Mouse (Mus musculus) CD4-positive, CD25-positive, alpha-beta regulatory T cell, adult 9 weeks (primary cell): Measurements from ENCODE around the gene 0610040J01Rik. TPM values are rescaled to one million over a fixed set of nuclear protein-coding genes. Genes with fewer than 3 reads are reported as not detected.

ENCODE experiments used
- polyA plus RNA-seq: library from polyadenylated mRNA; unstranded; fragments of 100-300 nt; shearing (Covaris generic); gene quantifications from one replicate; pipeline ENCODE4 v1.2.1, GENCODE M21; 2017

The 0610040J01Rik gene
- polyA plus RNA-seq, result not detected

GRCm38 (mm10) chr5:63811819-63812508, at the start of gene 0610040J01Rik:
0610040J01Rik (plus strand) TSS chr5:63812363.

Other genes starting within 250 kb of the 0610040J01Rik start
- 0.06 TPM for gene Nwd2, start 163.3 kb upstream of the 0610040J01Rik start, polyA plus RNA-seq
- gene Rell1, start 156.5 kb downstream of the 0610040J01Rik start, polyA plus RNA-seq, result 8.6 TPM